Mouse (Mus musculus) MEL (cell line): ENCODE results near the gene Cma1. TPM values are rescaled to one million over a fixed set of nuclear protein-coding genes. Genes with fewer than 3 reads are reported as not detected.
"Not testable (repeated sequence)": the region's sequence is repeated elsewhere in the genome, so short reads cannot be mapped to it uniquely, and the experiment has no call there.

Experiments used
- DNase-seq: peaks from one replicate; pipeline ENCODE4 v3.0.0; 2011; ENCODE audit warnings: low read depth, low spot score
- H3K27ac ChIP-seq: 2 replicates; pipeline ENCODE4 v1.5.1; 2012; ENCODE audit warnings: low read depth, mild to moderate bottlenecking, control low read depth, low read length, moderate library complexity; ENCODE audit not compliant: control insufficient read depth
- H3K27me3 ChIP-seq, 2 experiments: fragments of 150-350 bp in 1 of 2; sonication (generic) in 1 of 2; 2 replicates each; pipeline ENCODE4 v1.6.1; 2012; ENCODE audit warnings: low read length in 2 of 2, mild to moderate bottlenecking in 2 of 2, improper control_type of control experiment in 1 of 2, moderate library complexity in 1 of 2; ENCODE audit not compliant: insufficient read depth in 2 of 2, control insufficient read depth in 1 of 2
- H3K36me3 ChIP-seq, 2 experiments: 2 replicates each; pipeline ENCODE4 v1.6.1; 2012 to 2014; ENCODE audit warnings: low read length in 2 of 2, improper control_type of control experiment in 1 of 2, inconsistent platforms in 1 of 2, mild to moderate bottlenecking in 1 of 2; ENCODE audit not compliant: insufficient read depth in 2 of 2, control insufficient read depth in 1 of 2
- H3K4me1 ChIP-seq, 2 experiments: fragments of 150-350 bp in 1 of 2; sonication (generic) in 1 of 2; 2 replicates each; pipeline ENCODE4 v1.6.1; 2012; ENCODE audit warnings: low read length in 2 of 2, improper control_type of control experiment in 1 of 2, mild to moderate bottlenecking in 1 of 2; ENCODE audit not compliant: insufficient read depth in 2 of 2, control insufficient read depth in 1 of 2
- H3K4me3 ChIP-seq, 2 experiments: fragments of 150-350 bp in 1 of 2; sonication (generic) in 1 of 2; 2 replicates each; pipeline ENCODE4 v1.5.1; 2012; ENCODE audit warnings: low read depth in 2 of 2, low read length in 2 of 2, mild to moderate bottlenecking in 2 of 2, moderate library complexity in 2 of 2, control low read depth in 1 of 2, improper control_type of control experiment in 1 of 2; ENCODE audit not compliant: control insufficient read depth in 1 of 2, insufficient read depth in 1 of 2
- H3K79me2 ChIP-seq: 2 replicates; pipeline ENCODE4 v1.6.1; 2012; ENCODE audit warnings: mild to moderate bottlenecking, low read length, moderate library complexity; ENCODE audit not compliant: control insufficient read depth, poor library complexity, insufficient read depth
- H3K9ac ChIP-seq: 2 replicates; pipeline ENCODE4 v1.6.1; 2012; ENCODE audit warnings: low read depth, mild to moderate bottlenecking, control low read depth, low read length, moderate library complexity; ENCODE audit not compliant: control insufficient read depth, poor library complexity, severe bottlenecking
- H3K9me3 ChIP-seq: fragments of 150-350 bp; sonication (generic); replicated peaks from 2 replicates; pipeline ENCODE4 v1.6.1; 2012; ENCODE audit warnings: mild to moderate bottlenecking, low read length, improper control_type of control experiment, moderate library complexity; ENCODE audit not compliant: insufficient read depth
- CHD2 ChIP-seq: IDR thresholded peaks from 2 replicates; pipeline ENCODE4 v1.6.1; 2011; ENCODE audit warnings: low read length, improper control_type of control experiment
- CTCF ChIP-seq, 3 experiments: IDR thresholded peaks in 2 of 3; conservative IDR thresholded peaks in 1 of 3; 2 replicates each; pipeline ENCODE4 v1.5.1; 2011 to 2012; ENCODE audit warnings: low read length in 3 of 3, low read depth in 2 of 3, mild to moderate bottlenecking in 2 of 3, improper control_type of control experiment in 1 of 3, inconsistent platforms in 1 of 3, mixed read lengths in 1 of 3, moderate library complexity in 1 of 3; ENCODE audit not compliant: control insufficient read depth in 1 of 3, insufficient read depth in 1 of 3, poor library complexity in 1 of 3, severe bottlenecking in 1 of 3
- ETS1 ChIP-seq: IDR thresholded peaks from 2 replicates; pipeline ENCODE4 v1.6.1; 2012; ENCODE audit warnings: low read depth, mild to moderate bottlenecking, inconsistent platforms, low read length, improper control_type of control experiment, moderate library complexity
- GATA1 ChIP-seq: IDR thresholded peaks from 2 replicates; pipeline ENCODE4 v1.6.1; 2011; ENCODE audit warnings: low read depth, low read length, improper control_type of control experiment
- MAZ ChIP-seq: IDR thresholded peaks from 2 replicates; pipeline ENCODE4 v1.6.1; 2012; ENCODE audit warnings: low read depth, mild to moderate bottlenecking, inconsistent platforms, low read length, improper control_type of control experiment
- NRF1 ChIP-seq: IDR thresholded peaks from 2 replicates; pipeline ENCODE4 v1.6.1; 2014; ENCODE audit warnings: low read depth, mild to moderate bottlenecking, inconsistent platforms, low read length, improper control_type of control experiment, moderate library complexity; ENCODE audit not compliant: poor library complexity, insufficient read depth, severe bottlenecking
- RAD21 ChIP-seq: IDR thresholded peaks from 2 replicates; pipeline ENCODE4 v1.6.1; 2011; ENCODE audit warnings: mild to moderate bottlenecking, low read depth, low read length, improper control_type of control experiment
- SMC3 ChIP-seq: IDR thresholded peaks from 2 replicates; pipeline ENCODE4 v1.6.1; 2011; ENCODE audit warnings: low read depth, low read length, improper control_type of control experiment
- TCF12 ChIP-seq: IDR thresholded peaks from 2 replicates; pipeline ENCODE4 v1.6.1; 2014; ENCODE audit warnings: low read depth, mild to moderate bottlenecking, inconsistent platforms, low read length, improper control_type of control experiment, moderate library complexity
- ZC3H11A ChIP-seq: IDR thresholded peaks from 2 replicates; pipeline ENCODE4 v1.6.1; 2012; ENCODE audit warnings: low read depth, mild to moderate bottlenecking, inconsistent platforms, low read length, improper control_type of control experiment
- ZNF384 ChIP-seq: IDR thresholded peaks from 2 replicates; pipeline ENCODE4 v1.6.1; 2012; ENCODE audit warnings: low read depth, mild to moderate bottlenecking, inconsistent platforms, low read length, improper control_type of control experiment
- polyA plus RNA-seq, 2 experiments: library from polyadenylated mRNA; stranded (reverse) in 1 of 2; unstranded in 1 of 2; fragments of >175 nt in 1 of 2; fragments of >200 nt in 1 of 2; gene quantifications; 2 replicates each; pipeline versions ENCODE4 v1.2.1 to v1.2.4; 2012; ENCODE audit warnings: low replicate concordance in 2 of 2, low read depth in 1 of 2; ENCODE audit not compliant: insufficient read length in 2 of 2, insufficient read depth in 1 of 2, missing spikeins in 1 of 2
- total RNA-seq: library from RNA; depleted of rRNA; stranded (reverse); fragments of 300-350 nt; gene quantifications from 2 replicates; pipeline ENCODE4 v1.2.3, GENCODE M21; 2012; rRNA removed

Gene Cma1
- total RNA-seq: 0.19 TPM in 1 of 2 replicates, not detected in the other
- under 1 TPM in 1 of 2 experiments, not detected in 1; 0.13 TPM for polyA plus RNA-seq

GRCm38 (mm10) chr14:55944575-55944974, at the start of gene Cma1:
Gene Cma1, minus strand, starts transcription at chr14:55944675.
- Histone ChIP-seq H3K9ac (no peak within 1 kb of the TSS), H3K4me1 (no peaks in the 10 kb centered on the region)
- no peak for TF ChIP-seq NRF1
- TF ChIP-seq MAZ: no peak
- no peak for TF ChIP-seq GATA1
- TF ChIP-seq CHD2: no peak
- TF ChIP-seq, all 39 proteins: peak for 0
- Histone ChIP-seq H3K4me3 (no peak within 1 kb of the TSS), H3K9me3 (no peaks in the 10 kb centered on the region), H3K79me2 (no peaks in the 10 kb centered on the region), H3K27me3 (peaks cover 29 to 47% of the 10 kb centered on the region in 2 experiments), H3K36me3 (no peaks in the 10 kb centered on the region), H3K27ac (no peak within 1 kb of the TSS)
- no peak for DNase-seq

GRCm38 (mm10) chr14:55987464-55987863, 43.0 kb upstream of the Cma1 start:
- H3K27ac ChIP-seq, H3K27me3 ChIP-seq, H3K9me3 ChIP-seq, H3K36me3 ChIP-seq, H3K79me2 ChIP-seq, H3K4me1 ChIP-seq, H3K9ac ChIP-seq, H3K4me3 ChIP-seq: not testable (repeated sequence)
- DNase-seq: peak; percentile 35
- peak; percentile 36; the same call in 1 of the 2 replicates for TF ChIP-seq ETS1
- peak; percentile 32; the same call in 1 of the 2 replicates for TF ChIP-seq GATA1
- peak; percentile 34; the same call in 1 of the 2 replicates for TF ChIP-seq TCF12

- H3K79me2 ChIP-seq, H3K9ac ChIP-seq, H3K9me3 ChIP-seq, H3K4me1 ChIP-seq, H3K27ac ChIP-seq, H3K36me3 ChIP-seq, H3K4me3 ChIP-seq: not testable (repeated sequence)
- H3K27me3 ChIP-seq: peaks cover 4 to 15% of the 10 kb centered on the region in 2 experiments
- DNase-seq: peak; percentile 73
- TF ChIP-seq CTCF (IDR thresholded peaks at IDR 0.05 in 2 of 3, conservative IDR thresholded peaks at IDR 0.05 in 1 of 3; ENCODE audit: control insufficient read depth in 1 of 3, insufficient read depth in 1 of 3, low read depth in 2 of 3, low read length in 3 of 3, poor library complexity in 1 of 3, severe bottlenecking in 1 of 3) (peak in 2 of 3 experiments; percentile 58 to 61; a peak in 4 of 6 replicates), ZC3H11A (0 out of 2 replicates have a peak, but pooled peaks have one; percentile 4), RAD21 (peak; percentile 16), ZNF384 (peak; percentile 92), SMC3 (peak; percentile 54)
Measured at GRCm38 (mm10) chr14:55963900-55964299, 19.4 kb upstream of the Cma1 start.
